Mouse (Mus musculus) neural tube, embryonic 14.5 days (tissue): ENCODE measurements around the gene Fzd4. TPM values are rescaled to one million over a fixed set of nuclear protein-coding genes. Genes with fewer than 3 reads are reported as not detected.

Experiments
- ATAC-seq: fragments of 200-750 bp; cut with Nextera tagmentation; 2 replicates; pipeline ENCODE4 v1.8.0; 2017; ENCODE audit warnings: low read depth, mild to moderate bottlenecking, moderate TSS enrichment, moderate library complexity
- H3K27ac ChIP-seq: fragments of 300-500 bp; sonication (generic); 2 replicates; pipeline ENCODE4 v1.5.1; 2014; ENCODE audit warnings: low read depth, mild to moderate bottlenecking, control low read depth, low read length, moderate library complexity, mixed read lengths
- H3K27me3 ChIP-seq: fragments of 300-500 bp; sonication (generic); 2 replicates; pipeline ENCODE4 v1.6.1; 2014; ENCODE audit warnings: low read length; ENCODE audit not compliant: control insufficient read depth, insufficient read depth
- H3K36me3 ChIP-seq: fragments of 300-500 bp; sonication (generic); 2 replicates; pipeline ENCODE4 v1.6.1; 2014; ENCODE audit warnings: low read length, mixed read lengths; ENCODE audit not compliant: control insufficient read depth, insufficient read depth
- H3K4me1 ChIP-seq: fragments of 300-500 bp; sonication (generic); 2 replicates; pipeline ENCODE4 v1.6.1; 2014; ENCODE audit warnings: low read length; ENCODE audit not compliant: control insufficient read depth, insufficient read depth
- H3K4me2 ChIP-seq: fragments of 300-500 bp; sonication (generic); 2 replicates; pipeline ENCODE4 v1.6.1; 2014; ENCODE audit warnings: mild to moderate bottlenecking, low read depth, low read length, control low read depth
- H3K4me3 ChIP-seq: fragments of 300-500 bp; sonication (generic); 2 replicates; pipeline ENCODE4 v1.5.1; 2014; ENCODE audit warnings: low read depth, low read length, control low read depth, mixed read lengths
- H3K9ac ChIP-seq: fragments of 300-500 bp; sonication (generic); replicated peaks from 2 replicates; pipeline ENCODE4 v1.6.1; 2014; ENCODE audit warnings: low read depth, mild to moderate bottlenecking, control low read depth, low read length, mixed read lengths
- H3K9me3 ChIP-seq: fragments of 300-500 bp; sonication (generic); 2 replicates; pipeline ENCODE4 v1.6.1; 2016; ENCODE audit warnings: low read length; ENCODE audit not compliant: control insufficient read depth
- WGBS: fragments of 180-500 bp; shearing (Covaris S2); extraction: QIAGEN DNeasy Blood & Tissue Kit; methylation state at CpG from one replicate; pipeline ENCODE4 v1.1.7; 2014; 5-methylcytosine and 5-hydroxymethylcytosine counted together
- polyA plus RNA-seq: library from polyadenylated mRNA; unstranded; fragments of >200 nt; fragmentation: Nextera tagmentation; extraction: Ambion mirVana; gene quantifications from 2 replicates; pipeline ENCODE4 v1.2.1, GENCODE M21; 2014

Gene Fzd4
- polyA plus RNA-seq, 1 experiment from 2014 or later = 2.8 TPM

- H3K27ac ChIP-seq = no peak overlapping the region
- ATAC-seq = no peak
- WGBS = 74% methylated on average over 6 of the region's 6 CpGs
These were observed 32.4 kb upstream of the Fzd4 start for GRCm38 (mm10) chr7:89371623-89372295.

GRCm38 (mm10) chr7:89380935-89381705 is 23.0 kb upstream of the Fzd4 start:
- Histone ChIP-seq H3K4me1 (no peaks in the 10 kb centered on the region), H3K36me3 (no peaks in the 10 kb centered on the region), H3K9ac (no peak overlapping the region), H3K4me2 (no peak overlapping the region), H3K9me3 (no peaks in the 10 kb centered on the region), H3K27ac (no peak overlapping the region), H3K4me3 (no peak overlapping the region), H3K27me3 (no peaks in the 10 kb centered on the region)
- 42% methylated on average over 7 of the region's 7 CpGs for WGBS
- ATAC-seq = no peak

More at GRCm38 (mm10) chr7:89371623-89372295, 32.4 kb upstream of the Fzd4 start:
- Histone ChIP-seq H3K27me3 (no peaks in the 10 kb centered on the region), H3K36me3 (no peaks in the 10 kb centered on the region), H3K4me1 (no peaks in the 10 kb centered on the region), H3K9ac (no peak overlapping the region), H3K9me3 (no peaks in the 10 kb centered on the region), H3K4me2 (no peak overlapping the region), H3K4me3 (no peak overlapping the region)

- H3K27ac ChIP-seq = no peak overlapping the region
- 96% methylated on average over 3 of the region's 3 CpGs for WGBS
- no peak overlapping the region for H3K4me3 ChIP-seq
- no peaks in the 10 kb centered on the region for H3K36me3 ChIP-seq
- H3K9me3 ChIP-seq = no peaks in the 10 kb centered on the region
- no peaks in the 10 kb centered on the region for H3K4me1 ChIP-seq
- H3K4me2 ChIP-seq = no peak overlapping the region
- no peaks in the 10 kb centered on the region for H3K27me3 ChIP-seq
- no peak for ATAC-seq
- no peak overlapping the region for H3K9ac ChIP-seq
These were observed 21.3 kb upstream of the Fzd4 start for GRCm38 (mm10) chr7:89382892-89383291.

- WGBS = 88% methylated on average over 3 of the region's 3 CpGs
- Histone ChIP-seq H3K27ac (no peak overlapping the region), H3K4me2 (no peak overlapping the region), H3K27me3 (no peaks in the 10 kb centered on the region), H3K9ac (no peak overlapping the region), H3K9me3 (no peaks in the 10 kb centered on the region), H3K4me1 (no peaks in the 10 kb centered on the region), H3K36me3 (no peaks in the 10 kb centered on the region), H3K4me3 (no peak overlapping the region)
- no peak for ATAC-seq
These were observed 15.2 kb upstream of the Fzd4 start for GRCm38 (mm10) chr7:89388981-89389380.

GRCm38 (mm10) chr7:89390660-89391059 is 13.5 kb upstream of the Fzd4 start:
- H3K4me3 ChIP-seq = no peak overlapping the region
- H3K9ac ChIP-seq = no peak overlapping the region
- no peaks in the 10 kb centered on the region for H3K36me3 ChIP-seq
- H3K27ac ChIP-seq = no peak overlapping the region
- H3K4me1 ChIP-seq = no peaks in the 10 kb centered on the region
- WGBS = 81% methylated on average over 2 of the region's 2 CpGs
- no peak overlapping the region for H3K4me2 ChIP-seq
- ATAC-seq = no peak
- H3K27me3 ChIP-seq = no peaks in the 10 kb centered on the region
- no peaks in the 10 kb centered on the region for H3K9me3 ChIP-seq

- no peak overlapping the region for H3K4me3 ChIP-seq
- 88% methylated on average over 3 of the region's 3 CpGs for WGBS
- H3K9ac ChIP-seq = no peak overlapping the region
- no peaks in the 10 kb centered on the region for H3K36me3 ChIP-seq
- H3K27me3 ChIP-seq = no peaks in the 10 kb centered on the region
- H3K4me2 ChIP-seq = no peak overlapping the region
- H3K27ac ChIP-seq = no peak overlapping the region
- no peak for ATAC-seq
- no peaks in the 10 kb centered on the region for H3K4me1 ChIP-seq
- H3K9me3 ChIP-seq = no peaks in the 10 kb centered on the region
These were observed 12.9 kb upstream of the Fzd4 start for GRCm38 (mm10) chr7:89391281-89391680.

- no peak overlapping the region for H3K4me2 ChIP-seq
- no peaks in the 10 kb centered on the region for H3K27me3 ChIP-seq
- ATAC-seq = no peak
- WGBS = 84% methylated on average over 4 of the region's 4 CpGs
- H3K4me1 ChIP-seq = no peaks in the 10 kb centered on the region
- H3K9ac ChIP-seq = no peak overlapping the region
- H3K4me3 ChIP-seq = no peak overlapping the region
- H3K27ac ChIP-seq = no peak overlapping the region
- H3K36me3 ChIP-seq = no peaks in the 10 kb centered on the region
- no peaks in the 10 kb centered on the region for H3K9me3 ChIP-seq
These were observed 12.3 kb upstream of the Fzd4 start for GRCm38 (mm10) chr7:89391831-89392230.

GRCm38 (mm10) chr7:89392388-89392787 is 11.8 kb upstream of the Fzd4 start:
- Histone ChIP-seq H3K9ac (no peak overlapping the region), H3K9me3 (no peaks in the 10 kb centered on the region), H3K4me1 (no peaks in the 10 kb centered on the region), H3K4me3 (no peak overlapping the region), H3K27me3 (no peaks in the 10 kb centered on the region), H3K4me2 (no peak overlapping the region), H3K36me3 (no peaks in the 10 kb centered on the region), H3K27ac (no peak overlapping the region)
- 82% methylated on average over 4 of the region's 4 CpGs for WGBS
- no peak for ATAC-seq

- no peaks in the 10 kb centered on the region for H3K36me3 ChIP-seq
- H3K9me3 ChIP-seq = no peaks in the 10 kb centered on the region
- no peak overlapping the region for H3K27ac ChIP-seq
- no peak overlapping the region for H3K4me2 ChIP-seq
- no peak overlapping the region for H3K9ac ChIP-seq
- ATAC-seq = no peak
- H3K27me3 ChIP-seq = no peaks in the 10 kb centered on the region
- 98% methylated on average over 1 of the region's 1 CpGs for WGBS
- no peaks in the 10 kb centered on the region for H3K4me1 ChIP-seq
- H3K4me3 ChIP-seq = no peak overlapping the region
These were observed 11.3 kb upstream of the Fzd4 start for GRCm38 (mm10) chr7:89392825-89393224.
